Mouse (Mus musculus) neural tube, embryonic 14.5 days (tissue): ENCODE data around the gene Nop56. TPM values are rescaled to one million over a fixed set of nuclear protein-coding genes. Genes with fewer than 3 reads are reported as not detected.

Source experiments
- ATAC-seq: fragments of 200-750 bp; cut with Nextera tagmentation; 2 replicates; pipeline ENCODE4 v1.8.0; 2017; ENCODE audit warnings: low read depth, mild to moderate bottlenecking, moderate TSS enrichment, moderate library complexity
- H3K27ac ChIP-seq: fragments of 300-500 bp; sonication (generic); 2 replicates; pipeline ENCODE4 v1.5.1; 2014; ENCODE audit warnings: low read depth, mild to moderate bottlenecking, control low read depth, low read length, moderate library complexity, mixed read lengths
- H3K27me3 ChIP-seq: fragments of 300-500 bp; sonication (generic); 2 replicates; pipeline ENCODE4 v1.6.1; 2014; ENCODE audit warnings: low read length; ENCODE audit not compliant: control insufficient read depth, insufficient read depth
- H3K36me3 ChIP-seq: fragments of 300-500 bp; sonication (generic); 2 replicates; pipeline ENCODE4 v1.6.1; 2014; ENCODE audit warnings: low read length, mixed read lengths; ENCODE audit not compliant: control insufficient read depth, insufficient read depth
- H3K4me1 ChIP-seq: fragments of 300-500 bp; sonication (generic); 2 replicates; pipeline ENCODE4 v1.6.1; 2014; ENCODE audit warnings: low read length; ENCODE audit not compliant: control insufficient read depth, insufficient read depth
- H3K4me2 ChIP-seq: fragments of 300-500 bp; sonication (generic); 2 replicates; pipeline ENCODE4 v1.6.1; 2014; ENCODE audit warnings: mild to moderate bottlenecking, low read depth, low read length, control low read depth
- H3K4me3 ChIP-seq: fragments of 300-500 bp; sonication (generic); 2 replicates; pipeline ENCODE4 v1.5.1; 2014; ENCODE audit warnings: low read depth, low read length, control low read depth, mixed read lengths
- H3K9ac ChIP-seq: fragments of 300-500 bp; sonication (generic); replicated peaks from 2 replicates; pipeline ENCODE4 v1.6.1; 2014; ENCODE audit warnings: low read depth, mild to moderate bottlenecking, control low read depth, low read length, mixed read lengths
- H3K9me3 ChIP-seq: fragments of 300-500 bp; sonication (generic); 2 replicates; pipeline ENCODE4 v1.6.1; 2016; ENCODE audit warnings: low read length; ENCODE audit not compliant: control insufficient read depth
- WGBS: fragments of 180-500 bp; shearing (Covaris S2); extraction: QIAGEN DNeasy Blood & Tissue Kit; methylation state at CpG from one replicate; pipeline ENCODE4 v1.1.7; 2014; 5-methylcytosine and 5-hydroxymethylcytosine counted together
- polyA plus RNA-seq: library from polyadenylated mRNA; unstranded; fragments of >200 nt; fragmentation: Nextera tagmentation; extraction: Ambion mirVana; gene quantifications from 2 replicates; pipeline ENCODE4 v1.2.1, GENCODE M21; 2014

Gene Nop56
- polyA plus RNA-seq, 1 experiment from 2014 or later = 261 TPM

GRCm38 (mm10) chr2:130327057-130327456, 52.8 kb downstream of the Nop56 start:
- Histone ChIP-seq H3K9me3 (no peaks in the 10 kb centered on the region), H3K4me1 (no peaks in the 10 kb centered on the region), H3K4me2 (no peak overlapping the region), H3K4me3 (no peak overlapping the region), H3K9ac (no peak overlapping the region), H3K27ac (no peak overlapping the region), H3K27me3 (no peaks in the 10 kb centered on the region), H3K36me3 (no peaks in the 10 kb centered on the region)
- 64% methylated on average over 1 of the region's 1 CpGs for WGBS
- no peak for ATAC-seq

Other genes starting within 250 kb of the Nop56 start
- 0.11 TPM in 1 of 2 replicates, not detected in the other for gene Tgm6, start 162.0 kb upstream of the Nop56 start, polyA plus RNA-seq
- gene Snrpb, start 95.0 kb upstream of the Nop56 start, polyA plus RNA-seq = 299 and 315 TPM in 2 replicates
- 0.05 TPM in 1 of 2 replicates, not detected in the other for gene Tmc2, start 79.2 kb upstream of the Nop56 start, polyA plus RNA-seq
- 180 and 183 TPM in 2 replicates for gene Idh3b, start 10.1 kb downstream of the Nop56 start, polyA plus RNA-seq
- 6.1 and 6.5 TPM in 2 replicates for gene Ebf4, start 20.7 kb downstream of the Nop56 start, polyA plus RNA-seq
- 11.7 and 24.1 TPM in 2 replicates for gene Cpxm1, start 123.1 kb downstream of the Nop56 start, polyA plus RNA-seq
- gene Gm28372, start 130.8 kb downstream of the Nop56 start, polyA plus RNA-seq = 0.23 and 0.28 TPM in 2 replicates
- 0.91 TPM in 1 of 2 replicates, not detected in the other for gene 1700020A23Rik, start 130.8 kb downstream of the Nop56 start, polyA plus RNA-seq
- not detected in 2 replicates for gene Tmem239, start 132.0 kb downstream of the Nop56 start, polyA plus RNA-seq
- 76.4 and 81.7 TPM in 2 replicates for gene Vps16, start 149.9 kb downstream of the Nop56 start, polyA plus RNA-seq
- 10.8 and 11.5 TPM in 2 replicates for gene Pced1a, start 150.3 kb downstream of the Nop56 start, polyA plus RNA-seq
- gene Ptpra, start 175.8 kb downstream of the Nop56 start, polyA plus RNA-seq = 164 and 165 TPM in 2 replicates